19 mouse cellular contexts compared by ENCODE assay signal in the genomic region with DNA sequence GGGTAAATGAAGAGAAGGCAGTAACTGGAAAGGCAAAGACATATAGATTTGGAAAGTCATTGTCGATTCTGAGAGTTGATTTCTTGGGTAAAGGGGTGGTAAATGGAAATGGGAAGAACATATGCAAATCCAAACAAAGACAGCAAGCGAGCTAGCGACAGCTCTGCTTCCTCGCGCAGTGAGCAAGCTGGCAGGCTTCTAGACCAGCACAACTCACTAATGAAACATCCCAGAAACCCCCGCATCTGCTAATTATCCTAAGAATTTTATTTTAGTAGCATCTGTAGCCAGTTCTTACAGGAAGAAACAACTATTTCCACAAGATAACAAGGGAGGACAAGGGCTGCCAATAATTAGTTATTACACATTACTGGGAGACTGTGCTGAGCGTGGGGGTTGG.
A peak's percentile ranks its signal among the peaks of the same experiment; 100 is the strongest.
DNase-seq lines count a peak whose midpoint lies in the region; ATAC-seq lines count a peak whose summit lies in the region.
"Had no signal": no experiment of that assay in that cellular context is flagged by ENCODE, and none has a peak within 500 bp of the region (broad histone marks: within the 10 kb centered on the region; RNA-seq: fewer than 3 reads in every experiment).

No protein-coding gene starts in this region.

- peak overlapping the region; percentile 46 for H3K27ac ChIP-seq in forebrain, embryonic 13.5 days
- H3K27ac ChIP-seq in forebrain, embryonic 12.5 days, result no peak overlapping the region
- H3K27ac ChIP-seq in hindbrain, embryonic 14.5 days, result peak overlapping the region; percentile 54; the same call in 1 of the 2 replicates
- no peak overlapping the region for H3K27ac ChIP-seq in hindbrain, embryonic 10.5 days
- peak overlapping the region; percentile 43; the same call in 1 of the 2 replicates for H3K27ac ChIP-seq in midbrain, embryonic 14.5 days (replicated peaks; ENCODE audit: low read depth, low read length)
- H3K27ac ChIP-seq in midbrain, embryonic 11.5 days (ENCODE audit: low read depth, low read length), result no peak overlapping the region
- H3K27ac ChIP-seq in midbrain, embryonic 15.5 days, result peak overlapping the region; percentile 57
- H3K27ac ChIP-seq: liver, embryonic 12.5 days; stomach, embryonic 15.5 days had no signal

- H3K4me1 ChIP-seq in forebrain, embryonic 13.5 days, result peaks cover 23% of the 10 kb centered on the region
- H3K4me1 ChIP-seq in forebrain, embryonic 12.5 days, result peaks cover 11% of the 10 kb centered on the region
- peaks cover 16% of the 10 kb centered on the region; the same call in 1 of the 2 replicates for H3K4me1 ChIP-seq in hindbrain, embryonic 14.5 days (replicated peaks; ENCODE audit: control insufficient read depth, insufficient read depth, low read length)
- peaks cover 17% of the 10 kb centered on the region for H3K4me1 ChIP-seq in hindbrain, embryonic 10.5 days (replicated peaks)
- peaks cover 16% of the 10 kb centered on the region; the same call in 1 of the 2 replicates for H3K4me1 ChIP-seq in midbrain, embryonic 14.5 days (ENCODE audit: control insufficient read depth, insufficient read depth, low read length)
- peaks cover 4% of the 10 kb centered on the region; the same call in 1 of the 2 replicates for H3K4me1 ChIP-seq in midbrain, embryonic 11.5 days (ENCODE audit: control insufficient read depth, insufficient read depth, low read length)
- H3K4me1 ChIP-seq in midbrain, embryonic 15.5 days, result peaks cover 28% of the 10 kb centered on the region
- H3K4me1 ChIP-seq: liver, embryonic 12.5 days; stomach, embryonic 15.5 days had no signal

- no peak overlapping the region for H3K4me3 ChIP-seq in forebrain, embryonic 13.5 days
- no peak overlapping the region for H3K4me3 ChIP-seq in forebrain, embryonic 12.5 days (replicated peaks)
- H3K4me3 ChIP-seq in hindbrain, embryonic 14.5 days (replicated peaks; ENCODE audit: low read length), result no peak overlapping the region
- no peak overlapping the region for H3K4me3 ChIP-seq in hindbrain, embryonic 10.5 days
- H3K4me3 ChIP-seq in midbrain, embryonic 14.5 days (replicated peaks; ENCODE audit: low read depth, low read length), result no peak overlapping the region
- no peak overlapping the region for H3K4me3 ChIP-seq in midbrain, embryonic 11.5 days (ENCODE audit: low read depth, low read length)
- no peak overlapping the region for H3K4me3 ChIP-seq in midbrain, embryonic 15.5 days
- H3K4me3 ChIP-seq: liver, embryonic 12.5 days; stomach, embryonic 15.5 days had no signal

- H3K4me2 ChIP-seq in forebrain, embryonic 13.5 days, result no peak overlapping the region
- no peak overlapping the region for H3K4me2 ChIP-seq in forebrain, embryonic 12.5 days
- H3K4me2 ChIP-seq in hindbrain, embryonic 14.5 days (replicated peaks), result no peak overlapping the region
- H3K4me2 ChIP-seq in midbrain, embryonic 14.5 days (ENCODE audit: low read length), result no peak overlapping the region
- no peak overlapping the region for H3K4me2 ChIP-seq in midbrain, embryonic 11.5 days
- H3K4me2 ChIP-seq in midbrain, embryonic 15.5 days, result no peak overlapping the region
- H3K4me2 ChIP-seq: liver, embryonic 12.5 days; stomach, embryonic 15.5 days had no signal

- H3K27me3 ChIP-seq in forebrain, embryonic 13.5 days, result no peaks in the 10 kb centered on the region
- 0 out of 2 replicates have a peak, but pooled peaks cover 3% of the 10 kb centered on the region for H3K27me3 ChIP-seq in forebrain, embryonic 12.5 days
- no peaks in the 10 kb centered on the region for H3K27me3 ChIP-seq in hindbrain, embryonic 14.5 days (ENCODE audit: control insufficient read depth, insufficient read depth, low read length)
- H3K27me3 ChIP-seq in hindbrain, embryonic 10.5 days (ENCODE audit: insufficient read depth, poor library complexity, severe bottlenecking), result no peaks in the 10 kb centered on the region
- no peaks in the 10 kb centered on the region for H3K27me3 ChIP-seq in midbrain, embryonic 14.5 days (ENCODE audit: control insufficient read depth, insufficient read depth, low read length)
- no peaks in the 10 kb centered on the region for H3K27me3 ChIP-seq in midbrain, embryonic 11.5 days (ENCODE audit: control insufficient read depth, insufficient read depth, low read length)
- no peaks in the 10 kb centered on the region for H3K27me3 ChIP-seq in midbrain, embryonic 15.5 days (replicated peaks)
- H3K27me3 ChIP-seq: liver, embryonic 12.5 days; stomach, embryonic 15.5 days had no signal

- peaks cover 7% of the 10 kb centered on the region; the same call in 1 of the 2 replicates for H3K36me3 ChIP-seq in forebrain, embryonic 13.5 days (ENCODE audit: poor library complexity, severe bottlenecking)
- no peaks in the 10 kb centered on the region; the same call in 1 of the 2 replicates for H3K36me3 ChIP-seq in forebrain, embryonic 12.5 days (replicated peaks)
- H3K36me3 ChIP-seq in hindbrain, embryonic 14.5 days (replicated peaks; ENCODE audit: control insufficient read depth, insufficient read depth), result no peaks in the 10 kb centered on the region
- peaks cover 12% of the 10 kb centered on the region for H3K36me3 ChIP-seq in hindbrain, embryonic 10.5 days
- H3K36me3 ChIP-seq in midbrain, embryonic 14.5 days (ENCODE audit: control insufficient read depth, insufficient read depth, low read length), result 0 out of 2 replicates have a peak, but pooled peaks cover 4% of the 10 kb centered on the region
- 0 out of 2 replicates have a peak, but pooled peaks cover 2% of the 10 kb centered on the region for H3K36me3 ChIP-seq in midbrain, embryonic 11.5 days (ENCODE audit: control insufficient read depth, insufficient read depth, low read length)
- no peaks in the 10 kb centered on the region for H3K36me3 ChIP-seq in midbrain, embryonic 15.5 days (replicated peaks)
- H3K36me3 ChIP-seq: liver, embryonic 12.5 days; stomach, embryonic 15.5 days had no signal

- DNase-seq in hindbrain, embryonic 14.5 days (ENCODE audit: low spot score), result no peak
- DNase-seq in hindbrain, embryonic 10.5 days (ENCODE audit: low spot score), result no peak
- DNase-seq in midbrain, embryonic 14.5 days, result peak; percentile 47
- DNase-seq in midbrain, embryonic 11.5 days (ENCODE audit: low spot score, missing footprints), result no peak
- no peak for DNase-seq in lung, postnatal 25 days (ENCODE audit: low spot score)
- DNase-seq: adrenal gland, adult 8-10 months; cerebellum, adult 9-10 months; gastrocnemius, postnatal 14 days; kidney, adult 18-20 months; lung, adult 18-20 months; lung, postnatal 14 days; thymus, adult 18-20 months; thymus, postnatal 36 days had no signal

- H3K9ac ChIP-seq in forebrain, embryonic 13.5 days, result no peak overlapping the region
- no peak overlapping the region for H3K9ac ChIP-seq in forebrain, embryonic 12.5 days
- H3K9ac ChIP-seq in hindbrain, embryonic 14.5 days, result no peak overlapping the region
- H3K9ac ChIP-seq in midbrain, embryonic 14.5 days (replicated peaks; ENCODE audit: low read length), result no peak overlapping the region
- H3K9ac ChIP-seq in midbrain, embryonic 11.5 days (ENCODE audit: low read length), result no peak overlapping the region
- no peak overlapping the region for H3K9ac ChIP-seq in midbrain, embryonic 15.5 days
- H3K9ac ChIP-seq: liver, embryonic 12.5 days; stomach, embryonic 15.5 days had no signal

- peaks cover 7% of the 10 kb centered on the region; the same call in 1 of the 2 replicates for H3K9me3 ChIP-seq in forebrain, embryonic 13.5 days (replicated peaks)
- H3K9me3 ChIP-seq in forebrain, embryonic 12.5 days, result 0 out of 2 replicates have a peak, but pooled peaks cover 6% of the 10 kb centered on the region
- H3K9me3 ChIP-seq in hindbrain, embryonic 14.5 days (ENCODE audit: control insufficient read depth, low read length), result 0 out of 2 replicates have a peak, but pooled peaks cover 4% of the 10 kb centered on the region
- H3K9me3 ChIP-seq in hindbrain, embryonic 10.5 days, result 0 out of 2 replicates have a peak, but pooled peaks cover 5% of the 10 kb centered on the region
- H3K9me3 ChIP-seq in midbrain, embryonic 14.5 days (ENCODE audit: control insufficient read depth, low read length), result no peaks in the 10 kb centered on the region
- H3K9me3 ChIP-seq in midbrain, embryonic 11.5 days (ENCODE audit: control insufficient read depth, low read length), result no peaks in the 10 kb centered on the region
- H3K9me3 ChIP-seq in midbrain, embryonic 15.5 days, result no peaks in the 10 kb centered on the region
- H3K9me3 ChIP-seq: liver, embryonic 12.5 days; stomach, embryonic 15.5 days had no signal

- 0 out of 2 replicates have a peak, but pooled peaks have one; percentile 27 for ATAC-seq in forebrain, embryonic 13.5 days
- no peak for ATAC-seq in forebrain, embryonic 12.5 days (ENCODE audit: low FRiP score)
- no peak for ATAC-seq in hindbrain, embryonic 14.5 days (ENCODE audit: low FRiP score)
- ATAC-seq in midbrain, embryonic 14.5 days (ENCODE audit: low FRiP score, low TSS enrichment), result no peak
- no peak for ATAC-seq in midbrain, embryonic 11.5 days (ENCODE audit: low FRiP score)
- ATAC-seq in midbrain, embryonic 15.5 days (replicated peaks), result no peak
- ATAC-seq: activated CD4-positive, CD25-positive, alpha-beta regulatory T cell, adult 4 months; liver, embryonic 12.5 days had no signal

- 57% methylated on average over 7 of the region's 7 CpGs for WGBS in forebrain, embryonic 13.5 days
- WGBS in forebrain, embryonic 12.5 days, result 62% methylated on average over 7 of the region's 7 CpGs
- 54% methylated on average over 7 of the region's 7 CpGs for WGBS in hindbrain, embryonic 14.5 days
- 78% methylated on average over 7 of the region's 7 CpGs for WGBS in hindbrain, embryonic 10.5 days
- 52% methylated on average over 7 of the region's 7 CpGs for WGBS in midbrain, embryonic 14.5 days
- 79% methylated on average over 7 of the region's 7 CpGs for WGBS in midbrain, embryonic 11.5 days
- 50% methylated on average over 7 of the region's 7 CpGs for WGBS in midbrain, embryonic 15.5 days

Comparison
In these comparisons a context has a peak if more than half of its experiments do, and no peak if none do; other contexts are left out.
1. H3K27ac ChIP-seq: peak in forebrain, embryonic 13.5 days (single experiment), hindbrain, embryonic 14.5 days (single experiment), midbrain, embryonic 14.5 days (single experiment) and midbrain, embryonic 15.5 days (single experiment); none in forebrain, embryonic 12.5 days (single experiment), hindbrain, embryonic 10.5 days (single experiment) and midbrain, embryonic 11.5 days (single experiment).